In the genomic region with DNA sequence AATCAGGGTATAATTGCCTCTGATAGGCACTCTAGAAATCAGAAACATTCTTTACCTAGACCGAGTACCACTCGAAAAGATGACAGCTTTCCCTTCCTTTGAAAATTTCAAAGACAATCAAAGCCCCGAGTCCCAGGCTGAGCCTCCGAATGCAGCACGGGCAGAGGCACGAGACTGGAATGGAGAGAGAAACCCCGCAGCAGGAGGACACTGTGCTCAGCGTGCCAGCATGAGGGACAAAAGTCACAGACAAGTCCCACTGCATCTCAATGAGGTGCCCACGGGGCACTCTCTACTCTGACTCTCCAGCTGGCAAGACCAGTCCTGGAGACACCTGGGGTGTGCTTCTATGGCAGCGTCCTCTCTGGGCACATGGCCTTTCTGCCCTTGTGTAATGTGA, we compare ENCODE assay signal across 23 mouse cellular contexts.
DNase-seq lines count a peak whose midpoint lies in the region; ATAC-seq and TF ChIP-seq lines count a peak whose summit lies in the region.
"Had no signal": no experiment of that assay in that cellular context is flagged by ENCODE, and none has a peak within 500 bp of the region (broad histone marks: within the 10 kb centered on the region; RNA-seq: fewer than 3 reads in every experiment).

No protein-coding gene starts in this region.

- H3K9me3 ChIP-seq in heart, embryonic 10.5 days, result no peaks in the 10 kb centered on the region
- no peaks in the 10 kb centered on the region for H3K9me3 ChIP-seq in heart, embryonic 11.5 days (replicated peaks; ENCODE audit: control insufficient read depth, low read length)
- no peaks in the 10 kb centered on the region for H3K9me3 ChIP-seq in midbrain, embryonic 14.5 days (ENCODE audit: control insufficient read depth, low read length)
- no peaks in the 10 kb centered on the region for H3K9me3 ChIP-seq in midbrain, embryonic 10.5 days (replicated peaks)
- H3K9me3 ChIP-seq in forebrain, postnatal 0 days (ENCODE audit: low read length), result no peaks in the 10 kb centered on the region
- no peaks in the 10 kb centered on the region for H3K9me3 ChIP-seq in stomach, postnatal 0 days (ENCODE audit: control insufficient read depth, low read length)
- H3K9me3 ChIP-seq: embryonic facial prominence, embryonic 13.5 days; heart, embryonic 15.5 days; hindbrain, embryonic 10.5 days; intestine, embryonic 15.5 days had no signal

- no peak overlapping the region for H3K4me3 ChIP-seq in heart, embryonic 10.5 days
- no peak overlapping the region for H3K4me3 ChIP-seq in heart, embryonic 11.5 days (ENCODE audit: low read depth, low read length)
- H3K4me3 ChIP-seq in midbrain, embryonic 14.5 days (replicated peaks; ENCODE audit: low read depth, low read length), result no peak overlapping the region
- H3K4me3 ChIP-seq in midbrain, embryonic 10.5 days, result no peak overlapping the region
- no peak overlapping the region for H3K4me3 ChIP-seq in forebrain, postnatal 0 days (ENCODE audit: low read depth, low read length)
- H3K4me3 ChIP-seq in stomach, postnatal 0 days (ENCODE audit: low read depth, low read length), result no peak overlapping the region
- H3K4me3 ChIP-seq: embryonic facial prominence, embryonic 13.5 days; gastrocnemius, adult 2 months; heart, embryonic 15.5 days; hindbrain, embryonic 10.5 days; intestine, embryonic 15.5 days had no signal

- TF ChIP-seq EP300 in stomach, postnatal 0 days (optimal IDR thresholded peaks at IDR 0.05), result no peak

- 73% methylated on average over 10 of the region's 10 CpGs for WGBS in heart, embryonic 10.5 days
- WGBS in heart, embryonic 11.5 days (ENCODE audit: insufficient replicate concordance), result 64% methylated on average over 10 of the region's 10 CpGs
- 59% methylated on average over 10 of the region's 10 CpGs for WGBS in midbrain, embryonic 14.5 days
- WGBS in midbrain, embryonic 10.5 days, result 70% methylated on average over 10 of the region's 10 CpGs
- WGBS in forebrain, postnatal 0 days, result 38% methylated on average over 10 of the region's 10 CpGs
- 66% methylated on average over 10 of the region's 10 CpGs for WGBS in stomach, postnatal 0 days

- no peak for TF ChIP-seq CTCF in forebrain, postnatal 0 days (IDR thresholded peaks at IDR 0.05; ENCODE audit: low read depth)
- TF ChIP-seq CTCF in stomach, postnatal 0 days (IDR thresholded peaks at IDR 0.05; ENCODE audit: low read depth), result no peak

- H3K36me3 ChIP-seq in heart, embryonic 10.5 days, result no peaks in the 10 kb centered on the region
- no peaks in the 10 kb centered on the region for H3K36me3 ChIP-seq in heart, embryonic 11.5 days (ENCODE audit: control insufficient read depth, insufficient read depth, low read length)
- H3K36me3 ChIP-seq in midbrain, embryonic 14.5 days (ENCODE audit: control insufficient read depth, insufficient read depth, low read length), result no peaks in the 10 kb centered on the region
- H3K36me3 ChIP-seq in midbrain, embryonic 10.5 days, result no peaks in the 10 kb centered on the region
- H3K36me3 ChIP-seq in forebrain, postnatal 0 days (ENCODE audit: insufficient read depth), result no peaks in the 10 kb centered on the region
- no peaks in the 10 kb centered on the region for H3K36me3 ChIP-seq in stomach, postnatal 0 days (ENCODE audit: control insufficient read depth, insufficient read depth, low read length)
- H3K36me3 ChIP-seq: embryonic facial prominence, embryonic 13.5 days; G1E; heart, embryonic 15.5 days; hindbrain, embryonic 10.5 days; intestine, embryonic 15.5 days had no signal

- 0 out of 2 replicates have a peak, but pooled peaks cover 3% of the 10 kb centered on the region for H3K4me1 ChIP-seq in heart, embryonic 10.5 days
- no peaks in the 10 kb centered on the region for H3K4me1 ChIP-seq in heart, embryonic 11.5 days (ENCODE audit: control insufficient read depth, insufficient read depth, low read length)
- H3K4me1 ChIP-seq in midbrain, embryonic 14.5 days (ENCODE audit: control insufficient read depth, insufficient read depth, low read length), result peaks cover 14% of the 10 kb centered on the region
- H3K4me1 ChIP-seq in midbrain, embryonic 10.5 days, result peaks cover 8% of the 10 kb centered on the region
- peaks cover 7% of the 10 kb centered on the region for H3K4me1 ChIP-seq in forebrain, postnatal 0 days (ENCODE audit: insufficient read depth)
- H3K4me1 ChIP-seq in stomach, postnatal 0 days (replicated peaks; ENCODE audit: control insufficient read depth, insufficient read depth), result no peaks in the 10 kb centered on the region
- H3K4me1 ChIP-seq: heart, embryonic 15.5 days had no signal

- ATAC-seq in heart, embryonic 11.5 days (replicated peaks; ENCODE audit: insufficient number of reproducible peaks, low FRiP score, low TSS enrichment), result no peak
- no peak for ATAC-seq in midbrain, embryonic 14.5 days (ENCODE audit: low FRiP score, low TSS enrichment)
- peak; percentile 18; the same call in 1 of the 2 replicates for ATAC-seq in forebrain, postnatal 0 days
- ATAC-seq in stomach, postnatal 0 days (ENCODE audit: low FRiP score, low TSS enrichment), result no peak
- ATAC-seq: CD4-positive, CD25-positive, alpha-beta regulatory T cell, adult 4 months; intestine, embryonic 15.5 days had no signal

- H3K27me3 ChIP-seq in heart, embryonic 10.5 days (ENCODE audit: insufficient read depth, poor library complexity, severe bottlenecking), result no peaks in the 10 kb centered on the region
- H3K27me3 ChIP-seq in heart, embryonic 11.5 days (ENCODE audit: control insufficient read depth, insufficient read depth, low read length), result no peaks in the 10 kb centered on the region
- H3K27me3 ChIP-seq in midbrain, embryonic 14.5 days (ENCODE audit: control insufficient read depth, insufficient read depth, low read length), result no peaks in the 10 kb centered on the region
- peaks cover 7% of the 10 kb centered on the region; the same call in 1 of the 2 replicates for H3K27me3 ChIP-seq in midbrain, embryonic 10.5 days (ENCODE audit: low read depth, poor library complexity, severe bottlenecking)
- no peaks in the 10 kb centered on the region for H3K27me3 ChIP-seq in forebrain, postnatal 0 days (ENCODE audit: insufficient read depth, low read length)
- no peaks in the 10 kb centered on the region for H3K27me3 ChIP-seq in stomach, postnatal 0 days (ENCODE audit: control insufficient read depth, insufficient read depth, low read length)
- H3K27me3 ChIP-seq: heart, embryonic 15.5 days; intestine, embryonic 15.5 days had no signal

- H3K27ac ChIP-seq in heart, embryonic 10.5 days, result no peak overlapping the region
- no peak overlapping the region for H3K27ac ChIP-seq in heart, embryonic 11.5 days (ENCODE audit: low read depth, low read length)
- no peak overlapping the region for H3K27ac ChIP-seq in midbrain, embryonic 14.5 days (replicated peaks; ENCODE audit: low read depth, low read length)
- no peak overlapping the region for H3K27ac ChIP-seq in midbrain, embryonic 10.5 days (replicated peaks)
- H3K27ac ChIP-seq in forebrain, postnatal 0 days (ENCODE audit: low read depth, low read length), result no peak overlapping the region
- no peak overlapping the region for H3K27ac ChIP-seq in stomach, postnatal 0 days (replicated peaks)
- H3K27ac ChIP-seq: embryonic facial prominence, embryonic 13.5 days; gastrocnemius, adult 2 months; heart, embryonic 15.5 days; hindbrain, embryonic 10.5 days; intestine, embryonic 15.5 days had no signal

- no peak overlapping the region for H3K4me2 ChIP-seq in heart, embryonic 11.5 days
- H3K4me2 ChIP-seq in midbrain, embryonic 14.5 days (ENCODE audit: low read length), result no peak overlapping the region
- H3K4me2 ChIP-seq in forebrain, postnatal 0 days (ENCODE audit: low read depth), result no peak overlapping the region
- no peak overlapping the region for H3K4me2 ChIP-seq in stomach, postnatal 0 days (replicated peaks; ENCODE audit: low read depth)
- H3K4me2 ChIP-seq: embryonic facial prominence, embryonic 13.5 days; heart, embryonic 15.5 days; intestine, embryonic 15.5 days had no signal

- no peak overlapping the region for H3K9ac ChIP-seq in heart, embryonic 11.5 days (ENCODE audit: low read depth, low read length)
- H3K9ac ChIP-seq in midbrain, embryonic 14.5 days (replicated peaks; ENCODE audit: low read length), result no peak overlapping the region
- no peak overlapping the region for H3K9ac ChIP-seq in forebrain, postnatal 0 days
- no peak overlapping the region for H3K9ac ChIP-seq in stomach, postnatal 0 days (ENCODE audit: low read length)
- H3K9ac ChIP-seq: embryonic facial prominence, embryonic 13.5 days; heart, embryonic 15.5 days; intestine, embryonic 15.5 days had no signal

- DNase-seq in cerebellum, postnatal 14 days, result peak; percentile 7 to 12
- DNase-seq in cerebellum, adult 18-20 months, result no peak
- peak; percentile 61 for DNase-seq in heart, embryonic 10.5 days (ENCODE audit: low spot score)
- DNase-seq in midbrain, embryonic 14.5 days, result peak; percentile 34
- DNase-seq in midbrain, embryonic 10.5 days (ENCODE audit: low spot score), result no peak
- no peak for DNase-seq in forebrain, postnatal 0 days
- DNase-seq in stomach, postnatal 0 days (ENCODE audit: low spot score), result no peak
- DNase-seq: adrenal gland, adult 8-10 months; adrenal gland, postnatal 36 days; B cell, adult 2 months; cerebellum, adult 11 months; cerebellum, adult 9-10 months; cerebellum, postnatal 36 days; gastrocnemius, adult 2 months; gastrocnemius, postnatal 25 days; kidney, adult 2 months had no signal

Comparison
In these comparisons a context has a peak if more than half of its experiments do, and no peak if none do; other contexts are left out.
1. DNase-seq: peak in cerebellum, postnatal 14 days (2 of 2), heart, embryonic 10.5 days (single experiment) and midbrain, embryonic 14.5 days (single experiment); none in cerebellum, adult 18-20 months (0 of 2), midbrain, embryonic 10.5 days (single experiment), forebrain, postnatal 0 days (single experiment) and stomach, postnatal 0 days (single experiment).